Mouse (Mus musculus) megakaryocyte, embryonic 14.5 days (primary cell): Measurements from ENCODE around the gene Apoc4.

ENCODE experiments used
- FLI1 ChIP-seq: IDR thresholded peaks from 2 replicates; pipeline ENCODE4 v1.6.1; 2012; ENCODE audit warnings: low read length, inconsistent platforms, mixed read lengths
- GATA1 ChIP-seq: IDR thresholded peaks from 3 replicates; pipeline ENCODE4 v1.6.1; 2012; ENCODE audit warnings: mixed read lengths, low read length, inconsistent platforms, borderline replicate concordance

DNA sequence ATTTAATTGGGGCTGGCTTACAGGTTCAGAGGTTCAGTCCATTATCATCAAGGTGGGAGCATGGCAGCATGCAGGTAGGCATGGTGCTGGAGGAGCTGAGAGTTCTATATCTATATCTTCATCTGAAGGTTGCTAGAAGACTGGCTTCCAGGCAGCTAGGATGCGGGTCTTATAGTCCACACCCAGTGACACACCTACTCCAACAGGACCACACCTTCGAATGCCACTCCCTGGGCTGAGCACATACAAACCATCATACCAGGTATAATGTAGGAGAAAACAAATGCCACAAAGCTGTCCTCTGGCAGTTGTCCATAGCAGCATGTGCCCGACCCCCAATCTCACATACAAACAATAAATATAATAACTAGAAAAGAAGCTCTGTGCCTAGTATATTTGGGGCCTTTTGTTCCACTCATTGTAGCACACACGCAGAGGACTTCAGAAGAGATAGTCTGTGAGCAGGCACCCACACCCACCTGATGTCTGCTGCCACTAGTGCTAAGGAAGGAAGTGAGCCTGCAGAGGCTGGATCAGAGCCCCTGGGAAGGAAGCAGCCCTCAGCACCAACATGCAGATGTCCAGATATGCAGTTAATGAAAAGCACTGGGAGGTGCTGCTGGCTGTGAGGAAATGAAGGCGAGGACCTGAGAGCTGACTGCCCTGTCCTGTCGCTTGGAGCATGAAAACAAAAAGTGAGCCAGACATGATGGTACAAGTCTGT is 30.1 kb downstream of the Apoc4 start:
- TF ChIP-seq GATA1 (no peak), FLI1 (no peak)
